Mouse (Mus musculus) lung, embryonic 15.5 days (tissue): ENCODE data around the gene Wdr78. TPM values are rescaled to one million over a fixed set of nuclear protein-coding genes. Genes with fewer than 3 reads are reported as not detected.

Source experiments
- ATAC-seq: fragments of 200-750 bp; cut with Nextera tagmentation; 2 replicates; pipeline ENCODE4 v1.8.0; 2017; ENCODE audit warnings: moderate number of reproducible peaks, borderline replicate concordance; ENCODE audit not compliant: low FRiP score, low TSS enrichment; ENCODE audit errors: extremely low read depth
- H3K27ac ChIP-seq: fragments of 300-500 bp; sonication (generic); 2 replicates; pipeline ENCODE4 v1.5.1; 2015; ENCODE audit warnings: moderate library complexity, mild to moderate bottlenecking, inconsistent platforms
- H3K27me3 ChIP-seq: fragments of 300-500 bp; sonication (generic); 2 replicates; pipeline ENCODE4 v1.6.1; 2015; ENCODE audit warnings: inconsistent platforms
- H3K36me3 ChIP-seq: fragments of 300-500 bp; sonication (generic); 2 replicates; pipeline ENCODE4 v1.6.1; 2015; ENCODE audit warnings: inconsistent platforms
- H3K4me1 ChIP-seq: fragments of 300-500 bp; sonication (generic); 2 replicates; pipeline ENCODE4 v1.6.1; 2015; ENCODE audit warnings: inconsistent platforms
- H3K4me2 ChIP-seq: fragments of 300-500 bp; sonication (generic); 2 replicates; pipeline ENCODE4 v1.6.1; 2015; ENCODE audit warnings: inconsistent platforms, mild to moderate bottlenecking, moderate library complexity
- H3K4me3 ChIP-seq: fragments of 300-500 bp; sonication (generic); 2 replicates; pipeline ENCODE4 v1.5.1; 2015; ENCODE audit warnings: mild to moderate bottlenecking, inconsistent platforms
- H3K9ac ChIP-seq: fragments of 300-500 bp; sonication (generic); 2 replicates; pipeline ENCODE4 v1.6.1; 2015; ENCODE audit warnings: inconsistent platforms
- H3K9me3 ChIP-seq: fragments of 300-500 bp; sonication (generic); 2 replicates; pipeline ENCODE4 v1.6.1; 2016; ENCODE audit warnings: inconsistent platforms
- WGBS: fragments of 180-500 bp; shearing (Covaris S2); methylation state at CpG from one replicate; pipeline ENCODE4 v1.1.7; 2015; 5-methylcytosine and 5-hydroxymethylcytosine counted together
- polyA plus RNA-seq: library from polyadenylated mRNA; unstranded; fragments of >200 nt; fragmentation: Nextera tagmentation; extraction: Ambion mirVana; gene quantifications from 2 replicates; pipeline ENCODE4 v1.2.1, GENCODE M21; 2015

The Wdr78 gene
- polyA plus RNA-seq = 4.6 and 5.0 TPM in 2 replicates

DNA sequence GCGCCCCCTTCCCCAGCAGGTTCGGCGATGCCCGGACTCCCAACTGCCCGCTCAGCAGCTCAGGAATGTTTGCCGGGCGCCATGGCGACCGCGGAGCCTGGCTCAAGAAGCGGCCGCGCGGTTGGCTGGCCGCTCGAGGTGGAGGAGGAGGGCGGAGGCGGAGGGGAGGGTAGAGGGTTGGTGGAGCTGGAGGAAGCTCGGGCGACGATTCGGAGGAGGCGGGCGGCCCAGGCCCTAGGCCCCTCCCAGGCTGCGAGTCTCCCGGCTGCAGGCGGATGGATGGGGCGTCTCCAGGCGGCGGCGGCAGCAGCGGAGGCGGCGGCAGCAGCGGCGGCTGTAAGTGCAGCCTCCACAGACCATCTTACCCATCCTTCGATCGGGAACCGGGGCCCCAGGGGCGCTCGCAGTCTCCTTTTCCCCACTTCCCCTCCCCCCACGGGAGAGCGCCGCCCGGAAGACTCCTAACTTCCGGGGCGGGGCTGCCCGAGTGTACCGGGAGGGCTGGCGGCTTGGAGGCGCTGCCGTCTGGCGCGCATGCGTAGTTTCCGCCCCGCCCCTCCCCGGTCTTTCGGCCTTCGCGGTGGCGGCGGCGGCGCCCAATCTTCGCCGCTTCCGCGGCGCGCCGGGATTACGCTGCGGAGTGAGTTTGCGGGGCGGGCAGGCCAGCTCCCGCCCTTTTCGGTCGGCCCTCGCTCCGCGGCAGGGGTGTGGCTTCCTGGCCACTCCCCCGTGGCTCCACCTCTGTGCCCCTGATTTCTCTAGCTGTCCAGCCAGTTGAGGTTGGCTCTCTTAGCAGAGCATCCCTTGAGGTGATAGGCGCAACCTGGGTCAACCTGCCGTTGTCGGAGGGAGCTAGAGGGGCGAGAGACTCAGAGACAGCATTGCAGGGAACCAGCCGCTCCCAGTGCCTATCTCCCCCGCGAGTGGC is at the start of gene Wdr78, which contains the start of gene Mier1:
Gene Wdr78, minus strand, starts transcription at position 372 of the 928 bp plus-strand sequence.
Gene Mier1, plus strand, starts transcription at position 207 of the 928 bp plus-strand sequence.
- WGBS = under 1% methylated on average over 81 of the region's 90 CpGs
- Histone ChIP-seq H3K36me3 (peaks cover 5% of the 10 kb centered on the region; the same call in 1 of the 2 replicates), H3K27ac (peak within 1 kb of the TSS; percentile 99), H3K27me3 (no peaks in the 10 kb centered on the region), H3K4me3 (peak within 1 kb of the TSS; percentile 84), H3K4me2 (peak within 1 kb of the TSS; percentile 67), H3K4me1 (peaks cover 32% of the 10 kb centered on the region), H3K9ac (peak within 1 kb of the TSS; percentile 70), H3K9me3 (no peaks in the 10 kb centered on the region)
- peak; percentile 99 for ATAC-seq

DNA sequence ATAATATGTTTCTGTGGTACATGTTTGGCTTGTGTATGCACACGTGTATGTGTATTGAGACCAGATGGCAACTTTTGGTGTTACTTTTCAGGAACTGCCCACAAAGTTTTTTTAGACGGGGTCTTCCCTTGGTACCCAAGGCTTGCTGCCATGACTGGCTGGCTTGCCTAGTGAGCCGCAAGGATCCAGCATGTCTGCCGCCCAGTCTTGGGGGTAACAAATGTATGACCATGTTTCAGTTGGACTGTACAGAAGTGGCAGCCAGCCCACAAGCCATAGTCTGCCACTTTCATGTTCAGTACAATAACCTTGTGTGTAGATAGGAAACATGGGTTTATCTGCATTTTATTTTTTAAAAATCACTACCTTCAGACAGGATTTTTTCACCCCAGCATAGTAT is 44.4 kb upstream of the Wdr78 start:
- no peaks in the 10 kb centered on the region for H3K9me3 ChIP-seq
- H3K36me3 ChIP-seq = peaks cover 59% of the 10 kb centered on the region
- 90% methylated on average over 4 of the region's 4 CpGs for WGBS
- no peaks in the 10 kb centered on the region for H3K4me1 ChIP-seq
- H3K27me3 ChIP-seq = no peaks in the 10 kb centered on the region
- H3K9ac ChIP-seq = no peak overlapping the region
- no peak overlapping the region for H3K27ac ChIP-seq
- no peak for ATAC-seq
- no peak overlapping the region for H3K4me3 ChIP-seq
- H3K4me2 ChIP-seq = no peak overlapping the region

DNA sequence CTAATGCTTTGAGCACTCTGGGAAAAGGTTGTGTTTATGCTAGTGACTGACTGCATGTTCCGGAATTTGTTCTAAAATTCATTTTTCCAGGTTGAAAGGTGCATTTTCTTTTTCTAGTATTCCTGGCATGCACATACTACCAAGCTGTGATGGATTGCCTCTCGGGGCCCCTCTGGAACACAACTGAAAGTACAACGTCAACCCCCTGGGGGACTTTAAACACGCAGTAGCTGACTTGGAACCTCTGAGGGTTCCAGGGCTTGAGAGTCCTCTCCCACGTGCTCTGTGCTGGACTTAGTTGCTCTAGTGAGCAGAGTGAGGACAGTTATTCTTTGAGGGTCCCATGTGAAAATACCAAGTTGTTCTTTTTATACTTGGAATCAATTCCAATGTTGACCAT is 37.6 kb upstream of the Wdr78 start:
- Histone ChIP-seq H3K27ac (no peak overlapping the region), H3K4me1 (no peaks in the 10 kb centered on the region), H3K9ac (no peak overlapping the region), H3K36me3 (peaks cover 69% of the 10 kb centered on the region), H3K4me3 (no peak overlapping the region), H3K27me3 (no peaks in the 10 kb centered on the region), H3K4me2 (no peak overlapping the region), H3K9me3 (no peaks in the 10 kb centered on the region)
- 86% methylated on average over 5 of the region's 5 CpGs for WGBS
- ATAC-seq = no peak

GRCm38 (mm10) chr4:103146339-103146738 is 32.0 kb upstream of the Wdr78 start:
- H3K36me3 ChIP-seq = peaks cover 54% of the 10 kb centered on the region

GRCm38 (mm10) chr4:103136946-103137345 is 22.6 kb upstream of the Wdr78 start:
- H3K27ac ChIP-seq = no peak overlapping the region
- no peak overlapping the region for H3K4me3 ChIP-seq
- no peak overlapping the region for H3K9ac ChIP-seq
- H3K36me3 ChIP-seq = peaks cover 36% of the 10 kb centered on the region
- no peaks in the 10 kb centered on the region for H3K9me3 ChIP-seq
- 49% methylated on average over 1 of the region's 1 CpGs for WGBS
- no peak for ATAC-seq
- no peak overlapping the region for H3K4me2 ChIP-seq
- no peaks in the 10 kb centered on the region for H3K27me3 ChIP-seq
- H3K4me1 ChIP-seq = no peaks in the 10 kb centered on the region

More at GRCm38 (mm10) chr4:103146339-103146738, 32.0 kb upstream of the Wdr78 start:
- no peak overlapping the region for H3K4me3 ChIP-seq
- no peak overlapping the region for H3K4me2 ChIP-seq
- no peaks in the 10 kb centered on the region for H3K9me3 ChIP-seq
- no peak overlapping the region for H3K27ac ChIP-seq
- ATAC-seq = no peak
- whole genome bisulfite sequencing = 42% methylated on average over 5 of the region's 5 CpGs
- no peak overlapping the region for H3K9ac ChIP-seq
- H3K4me1 ChIP-seq = no peaks in the 10 kb centered on the region
- H3K27me3 ChIP-seq = no peaks in the 10 kb centered on the region

DNA sequence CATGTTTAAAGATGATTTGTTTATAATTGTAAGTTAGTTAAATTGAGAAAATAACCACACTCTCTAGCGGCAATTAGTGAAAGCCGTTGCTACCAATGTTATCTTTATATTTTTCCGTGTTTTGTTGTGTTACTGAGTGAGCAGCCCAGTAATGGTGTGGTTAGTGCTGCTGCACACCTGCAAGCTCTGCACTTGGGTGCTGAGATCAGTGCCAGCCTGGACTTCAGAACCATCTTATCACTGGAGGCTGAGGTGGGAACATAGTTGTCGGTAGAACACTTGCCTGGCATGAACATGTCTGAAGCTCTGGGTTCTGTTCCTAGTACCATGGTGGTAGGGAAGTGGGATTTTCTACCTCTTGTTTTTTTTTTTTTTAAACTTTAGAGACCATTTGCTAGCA is 12.2 kb upstream of the Wdr78 start:
- Histone ChIP-seq H3K27ac (no peak overlapping the region), H3K4me1 (peaks cover 9% of the 10 kb centered on the region)

DNA sequence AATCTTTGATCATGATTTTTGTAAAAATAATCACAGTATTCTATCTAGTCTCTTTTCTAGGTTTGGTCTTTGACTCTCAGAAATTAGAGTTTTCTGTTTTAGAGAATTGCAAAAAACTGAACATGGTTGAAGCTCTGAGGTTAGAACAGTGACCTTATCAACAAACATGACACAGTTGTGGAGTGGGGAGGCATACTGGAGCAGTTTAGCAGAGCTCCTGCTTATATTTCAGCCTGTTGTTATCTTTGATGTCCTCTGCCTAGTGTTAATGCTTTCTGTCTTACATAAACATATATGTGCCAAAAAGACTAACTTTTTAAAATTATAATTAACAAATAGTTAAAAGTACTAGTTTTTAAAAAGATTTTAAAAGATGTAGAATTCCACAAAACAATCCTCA is 9.3 kb upstream of the Wdr78 start:
- H3K4me1 ChIP-seq = peaks cover 23% of the 10 kb centered on the region
- H3K4me2 ChIP-seq = no peak overlapping the region
- no peak overlapping the region for H3K9ac ChIP-seq
- H3K27ac ChIP-seq = no peak overlapping the region
- ATAC-seq = no peak
- H3K27me3 ChIP-seq = no peaks in the 10 kb centered on the region
- H3K9me3 ChIP-seq = no peaks in the 10 kb centered on the region
- H3K36me3 ChIP-seq = no peaks in the 10 kb centered on the region
- H3K4me3 ChIP-seq = no peak overlapping the region

More for the DNA sequence above, 12.2 kb upstream of the Wdr78 start:
- no peaks in the 10 kb centered on the region for H3K9me3 ChIP-seq
- no peak overlapping the region for H3K4me3 ChIP-seq
- H3K36me3 ChIP-seq = peaks cover 3% of the 10 kb centered on the region
- no peak overlapping the region for H3K9ac ChIP-seq
- no peak for ATAC-seq
- no peak overlapping the region for H3K4me2 ChIP-seq
- H3K27me3 ChIP-seq = no peaks in the 10 kb centered on the region
- 71% methylated on average over 4 of the region's 4 CpGs for WGBS

GRCm38 (mm10) chr4:103123086-103123485 is 8.7 kb upstream of the Wdr78 start:
- H3K9ac ChIP-seq = no peak overlapping the region

DNA sequence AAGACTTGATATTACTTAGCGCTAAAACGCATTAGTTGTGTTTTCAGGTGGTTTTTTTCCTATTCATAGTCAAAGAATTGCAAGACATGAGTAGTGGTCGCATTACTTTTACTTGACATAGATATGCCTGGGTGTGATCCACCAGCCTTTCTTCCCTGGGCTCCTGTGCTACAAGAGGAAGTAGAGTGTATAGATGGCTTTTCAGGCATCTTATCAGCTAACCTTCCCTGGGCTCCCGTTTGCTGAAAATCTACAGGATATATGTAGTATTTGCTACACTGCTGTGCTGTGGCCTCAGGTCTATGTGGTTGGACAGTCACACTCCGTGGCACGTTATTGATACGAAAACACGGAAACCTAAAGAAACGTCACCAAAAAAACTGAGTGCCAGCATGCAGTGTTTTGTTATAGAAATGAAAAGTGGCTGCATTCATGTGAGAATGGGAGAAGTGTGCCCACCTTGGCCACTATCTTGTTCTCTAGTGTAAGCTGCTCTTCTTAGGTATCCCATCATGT is 6.6 kb upstream of the Wdr78 start:
- H3K9ac ChIP-seq = no peak overlapping the region
- H3K27ac ChIP-seq = no peak overlapping the region
- 78% methylated on average over 9 of the region's 9 CpGs for WGBS
- H3K27me3 ChIP-seq = no peaks in the 10 kb centered on the region
- peaks cover 26% of the 10 kb centered on the region for H3K4me1 ChIP-seq
- peak overlapping the region; percentile 95 for H3K4me3 ChIP-seq
- H3K4me2 ChIP-seq = peak overlapping the region; percentile 67
- peaks cover 5% of the 10 kb centered on the region; the same call in 1 of the 2 replicates for H3K36me3 ChIP-seq
- H3K9me3 ChIP-seq = no peaks in the 10 kb centered on the region
- ATAC-seq = no peak

More at GRCm38 (mm10) chr4:103123086-103123485, 8.7 kb upstream of the Wdr78 start:
- H3K27me3 ChIP-seq = no peaks in the 10 kb centered on the region
- no peaks in the 10 kb centered on the region for H3K36me3 ChIP-seq
- H3K9me3 ChIP-seq = no peaks in the 10 kb centered on the region
- H3K4me1 ChIP-seq = peaks cover 24% of the 10 kb centered on the region
- no peak overlapping the region for H3K4me3 ChIP-seq
- ATAC-seq = no peak
- H3K4me2 ChIP-seq = no peak overlapping the region
- no peak overlapping the region for H3K27ac ChIP-seq
- WGBS = 35% methylated on average over 2 of the region's 2 CpGs

DNA sequence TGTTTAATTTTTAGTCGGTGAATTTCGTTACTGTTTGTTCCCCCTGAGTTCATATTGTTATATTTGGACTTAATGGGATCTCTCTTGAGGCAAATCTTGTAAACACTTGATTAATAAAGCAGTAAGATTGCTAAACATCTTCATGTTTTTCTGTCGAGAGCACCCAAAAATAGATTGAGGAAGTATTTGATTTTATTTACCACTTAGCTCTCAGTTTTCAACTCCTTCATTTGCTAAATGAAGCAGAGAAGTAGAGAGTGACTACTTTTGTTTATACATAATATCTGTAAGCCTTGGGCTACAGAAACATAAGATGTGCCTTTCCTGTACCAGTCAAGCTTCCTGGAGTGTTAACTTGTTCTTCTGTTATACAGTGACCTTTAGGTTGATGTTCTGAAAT is 6.0 kb upstream of the Wdr78 start:
- 15% methylated on average over 3 of the region's 3 CpGs for WGBS
- no peaks in the 10 kb centered on the region for H3K27me3 ChIP-seq
- peak overlapping the region; percentile 95 for H3K4me3 ChIP-seq
- ATAC-seq = no peak
- H3K27ac ChIP-seq = no peak overlapping the region
- peak overlapping the region; percentile 92; the same call in 1 of the 2 replicates for H3K9ac ChIP-seq
- no peaks in the 10 kb centered on the region for H3K9me3 ChIP-seq
- peaks cover 5% of the 10 kb centered on the region; the same call in 1 of the 2 replicates for H3K36me3 ChIP-seq
- H3K4me2 ChIP-seq = peak overlapping the region; percentile 67
- peaks cover 30% of the 10 kb centered on the region for H3K4me1 ChIP-seq

DNA sequence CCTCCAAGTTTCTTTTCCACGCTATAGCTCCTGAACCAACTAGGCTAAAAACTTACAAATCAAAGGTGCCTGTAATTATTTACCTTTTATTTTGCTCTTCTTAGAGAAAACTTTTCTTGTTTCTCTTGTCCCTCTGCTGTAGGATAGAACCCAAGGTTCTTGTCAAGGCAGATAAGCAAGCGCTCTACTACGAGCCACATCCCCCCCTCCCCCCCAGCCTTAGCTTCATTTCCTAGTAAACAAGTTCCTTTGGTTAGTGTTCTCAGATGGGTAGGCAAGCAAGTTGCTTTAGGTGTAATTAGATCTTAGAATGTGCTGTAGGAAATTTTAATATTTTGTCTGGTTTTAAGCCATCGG is 5.7 kb upstream of the Wdr78 start:
- no peaks in the 10 kb centered on the region for H3K9me3 ChIP-seq
- peaks cover 5% of the 10 kb centered on the region; the same call in 1 of the 2 replicates for H3K36me3 ChIP-seq
- H3K27me3 ChIP-seq = no peaks in the 10 kb centered on the region
- no peak for ATAC-seq
- H3K4me3 ChIP-seq = peak overlapping the region; percentile 95
- H3K4me2 ChIP-seq = peak overlapping the region; percentile 67
- peak overlapping the region; percentile 98 for H3K27ac ChIP-seq
- peak overlapping the region; percentile 92 for H3K9ac ChIP-seq
- H3K4me1 ChIP-seq = peaks cover 34% of the 10 kb centered on the region
- 7% methylated on average over 4 of the region's 4 CpGs for WGBS
